Mouse (Mus musculus) small intestine, adult 2 months (tissue): ENCODE results near the gene Dlat.

Source experiments
- CTCF ChIP-seq: fragments of 200-500 bp; IDR thresholded peaks from 2 replicates; pipeline ENCODE4 v1.5.1; 2012; ENCODE audit warnings: low read depth, mild to moderate bottlenecking, control low read depth, inconsistent platforms, low read length, moderate library complexity, mixed read lengths; ENCODE audit not compliant: insufficient replicate concordance, insufficient read length; ENCODE audit errors: extremely low read depth
- POLR2A ChIP-seq: fragments of 200-500 bp; IDR thresholded peaks from 2 replicates; pipeline ENCODE4 v1.6.1; 2012; ENCODE audit warnings: low read depth, mild to moderate bottlenecking, control low read depth, inconsistent platforms, low read length, moderate library complexity

DNA sequence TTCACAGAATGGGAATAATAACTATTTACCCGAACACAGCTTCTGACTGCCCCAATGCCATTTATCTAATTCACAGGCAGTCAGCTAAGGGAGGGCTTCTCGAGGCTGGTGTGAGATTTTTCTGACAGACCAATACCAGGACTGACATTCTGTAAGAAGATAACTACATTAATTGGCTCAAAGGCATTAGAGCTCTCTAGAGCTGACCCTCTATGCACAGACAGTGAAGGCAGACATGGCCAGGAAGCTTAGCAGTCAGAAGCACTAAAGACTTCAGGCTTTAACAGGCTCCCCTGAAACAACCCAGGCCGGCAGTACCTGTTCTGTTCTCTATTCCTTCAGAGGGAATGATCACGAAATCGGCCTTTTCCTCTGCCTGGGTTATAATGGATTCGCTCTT lies 35.6 kb upstream of the Dlat start:
- TF ChIP-seq POLR2A (no peak), CTCF (no peak)
